Mouse (Mus musculus): ENCODE results near the gene Srebf1. TPM values are rescaled to one million over a fixed set of nuclear protein-coding genes. Genes with fewer than 3 reads are reported as not detected.

Srebf1 gene
- polyA plus RNA-seq, 1 experiment = not detected

GRCm38 (mm10) chr11:60255639-60256038, 33.3 kb upstream of the Srebf1 start:
- TF ChIP-seq POLR2A (IDR thresholded peaks at IDR 0.05; ENCODE audit: insufficient read depth, low read depth, low read length) = no peak
- TF ChIP-seq CTCF (IDR thresholded peaks at IDR 0.05; ENCODE audit: insufficient read depth, low read depth, low read length) = no peak
- WGBS = 70% methylated on average over 3 of the region's 3 CpGs
- Histone ChIP-seq H3K4me1 (ENCODE audit: control insufficient read depth, insufficient read depth, low read length) (no peaks in the 10 kb centered on the region; the same call in 1 of the 2 replicates), H3K27ac (ENCODE audit: insufficient read depth, low read depth, low read length) (no peak overlapping the region), H3K4me3 (ENCODE audit: insufficient read depth, low read depth, low read length) (no peak overlapping the region)

DNA sequence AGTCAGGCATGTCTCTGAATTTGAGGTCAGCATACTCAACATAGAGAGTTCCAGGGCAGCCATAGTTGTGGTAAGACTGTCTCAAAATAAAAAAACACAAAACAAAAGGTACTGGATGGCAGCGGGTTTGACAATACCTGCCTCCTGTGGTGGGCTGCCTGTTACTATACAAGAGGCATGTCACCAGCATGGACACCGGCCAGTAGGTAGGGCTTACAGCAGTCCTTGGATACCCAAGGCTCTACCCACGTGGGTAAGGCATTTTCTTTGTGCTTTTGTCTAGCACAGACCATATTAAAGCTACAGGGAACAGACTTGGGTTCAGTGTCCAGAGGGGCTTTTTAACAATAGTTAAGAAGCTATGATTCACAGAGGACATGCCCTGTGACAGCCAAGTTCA, 32.8 kb upstream of the Srebf1 start:
- Histone ChIP-seq H3K4me3 (ENCODE audit: insufficient read depth, low read depth, low read length) (no peak overlapping the region), H3K27ac (ENCODE audit: insufficient read depth, low read depth, low read length) (no peak overlapping the region), H3K4me1 (ENCODE audit: control insufficient read depth, insufficient read depth, low read length) (no peaks in the 10 kb centered on the region; the same call in 1 of the 2 replicates)
- TF ChIP-seq CTCF (IDR thresholded peaks at IDR 0.05; ENCODE audit: insufficient read depth, low read depth, low read length) (no peak), POLR2A (IDR thresholded peaks at IDR 0.05; ENCODE audit: insufficient read depth, low read depth, low read length) (no peak)
- WGBS = 50% methylated on average over 3 of the region's 3 CpGs

- H3K4me1 ChIP-seq (ENCODE audit: control insufficient read depth, insufficient read depth, low read length) = no peaks in the 10 kb centered on the region; the same call in 1 of the 2 replicates
- H3K27ac ChIP-seq (ENCODE audit: insufficient read depth, low read depth, low read length) = no peak overlapping the region
- TF ChIP-seq CTCF (IDR thresholded peaks at IDR 0.05; ENCODE audit: insufficient read depth, low read depth, low read length) (no peak), POLR2A (IDR thresholded peaks at IDR 0.05; ENCODE audit: insufficient read depth, low read depth, low read length) (no peak)
- no peak overlapping the region for H3K4me3 ChIP-seq (ENCODE audit: insufficient read depth, low read depth, low read length)
- WGBS = 61% methylated on average over 5 of the region's 5 CpGs
These were observed 31.9 kb upstream of the Srebf1 start for GRCm38 (mm10) chr11:60254308-60254707.

DNA sequence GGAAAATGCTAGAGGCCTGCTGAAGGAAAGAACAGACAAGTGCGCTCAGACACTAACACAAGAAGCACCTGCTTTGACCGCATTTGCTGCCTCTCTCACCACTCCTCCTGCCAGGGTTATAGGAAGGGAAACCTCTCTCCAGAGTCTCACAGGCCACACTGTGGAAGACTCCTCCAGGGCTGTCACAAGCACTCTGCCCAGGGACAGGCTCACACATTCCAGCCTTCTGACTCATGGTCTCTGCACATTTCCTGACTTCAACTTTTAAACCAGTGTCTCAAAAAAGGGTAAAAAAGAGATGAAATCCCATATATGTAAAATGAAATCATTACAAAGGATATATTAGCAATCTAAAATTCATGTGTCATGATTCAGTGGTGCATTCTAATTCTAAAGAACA, 31.2 kb upstream of the Srebf1 start:
- Histone ChIP-seq H3K4me3 (ENCODE audit: insufficient read depth, low read depth, low read length) (no peak overlapping the region), H3K27ac (ENCODE audit: insufficient read depth, low read depth, low read length) (no peak overlapping the region), H3K4me1 (ENCODE audit: control insufficient read depth, insufficient read depth, low read length) (peaks cover 3% of the 10 kb centered on the region)
- TF ChIP-seq CTCF (IDR thresholded peaks at IDR 0.05; ENCODE audit: insufficient read depth, low read depth, low read length) = no peak
- no peak for TF ChIP-seq POLR2A (IDR thresholded peaks at IDR 0.05; ENCODE audit: insufficient read depth, low read depth, low read length)
- 92% methylated on average over 2 of the region's 2 CpGs for WGBS

DNA sequence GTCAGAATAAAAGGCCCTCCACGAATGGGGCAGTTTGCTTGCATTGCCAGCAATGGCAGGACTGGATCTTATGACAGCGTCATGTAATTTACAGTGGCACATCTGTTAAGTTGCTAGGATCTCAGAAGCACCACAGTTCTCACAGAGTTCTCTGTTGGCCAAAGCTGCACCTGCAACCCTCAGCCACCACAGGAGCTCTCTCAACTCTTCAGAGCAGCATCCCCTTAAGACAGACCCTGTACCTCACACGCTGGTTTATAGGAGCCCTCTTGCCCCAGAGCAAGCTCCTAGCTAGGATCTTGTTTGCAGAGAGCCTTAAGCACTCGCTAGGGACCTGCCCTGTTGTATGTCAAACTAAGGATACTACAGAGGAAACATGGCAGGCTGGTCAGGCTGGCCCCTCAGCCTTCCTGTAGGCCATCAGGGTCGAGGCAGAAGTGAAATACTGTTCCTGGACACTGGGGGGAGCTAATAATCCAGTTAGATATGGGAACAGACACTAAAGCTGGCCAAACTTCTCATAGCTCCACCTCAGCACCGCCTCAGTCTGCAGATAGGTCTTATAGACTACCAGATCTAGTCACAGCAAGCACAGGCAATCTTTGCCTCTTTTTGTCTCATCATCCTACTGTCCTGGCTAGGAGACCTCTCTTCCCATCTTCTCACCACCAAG, 28.7 kb upstream of the Srebf1 start:
- no peak for TF ChIP-seq CTCF (IDR thresholded peaks at IDR 0.05; ENCODE audit: insufficient read depth, low read depth, low read length)
- no peak for TF ChIP-seq POLR2A (IDR thresholded peaks at IDR 0.05; ENCODE audit: insufficient read depth, low read depth, low read length)
- WGBS = 66% methylated on average over 6 of the region's 6 CpGs
- peaks cover 3% of the 10 kb centered on the region; the same call in 1 of the 2 replicates for H3K4me1 ChIP-seq (ENCODE audit: control insufficient read depth, insufficient read depth, low read length)
- no peak overlapping the region for H3K4me3 ChIP-seq (ENCODE audit: insufficient read depth, low read depth, low read length)
- no peak overlapping the region for H3K27ac ChIP-seq (ENCODE audit: insufficient read depth, low read depth, low read length)

DNA sequence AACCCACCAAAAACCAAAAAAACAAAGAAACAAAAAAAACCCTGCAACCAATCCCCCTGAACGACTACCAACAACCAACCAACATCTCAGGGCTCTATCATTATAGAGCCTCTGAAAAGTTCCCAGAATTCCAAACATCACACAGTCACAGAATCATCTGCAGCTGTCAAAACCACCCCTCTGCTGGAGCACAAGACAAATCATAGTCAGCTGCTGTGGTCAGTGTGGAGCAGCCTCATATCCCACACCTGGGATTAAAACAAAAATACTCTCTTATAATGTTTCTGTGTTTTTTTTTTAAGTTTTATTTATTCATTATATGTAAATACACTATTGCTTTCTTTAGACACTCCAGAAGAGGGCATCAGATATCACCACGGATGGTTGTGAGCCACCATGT, 27.5 kb upstream of the Srebf1 start:
- no peak overlapping the region for H3K4me3 ChIP-seq (ENCODE audit: insufficient read depth, low read depth, low read length)
- WGBS = 81% methylated on average over 2 of the region's 2 CpGs
- no peak overlapping the region for H3K27ac ChIP-seq (ENCODE audit: insufficient read depth, low read depth, low read length)
- TF ChIP-seq POLR2A (IDR thresholded peaks at IDR 0.05; ENCODE audit: insufficient read depth, low read depth, low read length) = no peak
- no peak for TF ChIP-seq CTCF (IDR thresholded peaks at IDR 0.05; ENCODE audit: insufficient read depth, low read depth, low read length)
- peaks cover 8% of the 10 kb centered on the region; the same call in 1 of the 2 replicates for H3K4me1 ChIP-seq (ENCODE audit: control insufficient read depth, insufficient read depth, low read length)

GRCm38 (mm10) chr11:60248596-60249404, 26.4 kb upstream of the Srebf1 start:
- H3K4me3 ChIP-seq (ENCODE audit: insufficient read depth, low read depth, low read length) = no peak overlapping the region
- H3K27ac ChIP-seq (ENCODE audit: insufficient read depth, low read depth, low read length) = no peak overlapping the region
- 54% methylated on average over 13 of the region's 13 CpGs for WGBS
- TF ChIP-seq CTCF (IDR thresholded peaks at IDR 0.05; ENCODE audit: insufficient read depth, low read depth, low read length) = no peak
- no peak for TF ChIP-seq POLR2A (IDR thresholded peaks at IDR 0.05; ENCODE audit: insufficient read depth, low read depth, low read length)
- peaks cover 8% of the 10 kb centered on the region; the same call in 1 of the 2 replicates for H3K4me1 ChIP-seq (ENCODE audit: control insufficient read depth, insufficient read depth, low read length)

DNA sequence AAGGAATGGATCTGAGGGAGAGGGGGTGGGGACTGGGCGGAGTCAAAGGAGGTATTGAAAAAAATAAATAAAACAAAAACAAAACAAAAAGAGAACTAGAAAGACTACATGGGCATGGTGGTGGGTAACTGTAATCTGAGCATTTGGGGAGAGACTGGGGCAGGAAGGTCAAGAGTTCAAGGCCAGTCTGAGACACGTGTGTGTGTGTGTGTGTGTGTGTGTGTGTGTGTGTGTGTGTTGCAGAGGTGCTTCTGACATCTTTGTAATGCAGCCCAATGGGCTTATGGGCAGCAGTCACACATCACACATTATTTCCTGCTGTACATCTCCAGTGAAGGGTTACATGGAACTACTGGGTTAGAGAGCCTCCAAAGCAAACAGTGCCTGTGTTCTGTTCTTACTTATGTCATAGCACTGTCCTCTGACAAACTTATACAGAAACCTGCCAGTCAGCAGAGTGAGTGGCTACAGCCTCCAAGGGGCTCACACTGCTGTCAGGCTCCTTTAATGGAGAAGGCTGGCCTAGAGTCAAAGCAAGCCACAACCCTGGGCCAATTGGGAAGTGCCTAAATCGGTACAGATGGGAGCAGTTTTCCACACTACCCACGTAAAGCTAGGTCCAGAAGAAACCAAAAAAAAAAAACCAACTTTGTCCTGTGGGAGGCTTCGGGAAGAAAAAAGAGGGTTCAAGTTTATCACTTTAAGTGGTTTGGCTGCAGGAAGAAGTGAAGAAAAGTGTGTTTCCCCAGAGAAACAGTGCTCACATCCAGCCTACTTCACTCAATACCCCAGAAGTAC, 25.6 kb upstream of the Srebf1 start:
- peaks cover 8% of the 10 kb centered on the region; the same call in 1 of the 2 replicates for H3K4me1 ChIP-seq (ENCODE audit: control insufficient read depth, insufficient read depth, low read length)
- H3K4me3 ChIP-seq (ENCODE audit: insufficient read depth, low read depth, low read length) = no peak overlapping the region
- TF ChIP-seq CTCF (IDR thresholded peaks at IDR 0.05; ENCODE audit: insufficient read depth, low read depth, low read length) (no peak), POLR2A (IDR thresholded peaks at IDR 0.05; ENCODE audit: insufficient read depth, low read depth, low read length) (no peak)
- WGBS = 50% methylated on average over 5 of the region's 5 CpGs
- no peak overlapping the region for H3K27ac ChIP-seq (ENCODE audit: insufficient read depth, low read depth, low read length)

Measured in olfactory bulb, adult 2 months (tissue).